Mouse (Mus musculus): ENCODE measurements around the gene Sspo.

DNA sequence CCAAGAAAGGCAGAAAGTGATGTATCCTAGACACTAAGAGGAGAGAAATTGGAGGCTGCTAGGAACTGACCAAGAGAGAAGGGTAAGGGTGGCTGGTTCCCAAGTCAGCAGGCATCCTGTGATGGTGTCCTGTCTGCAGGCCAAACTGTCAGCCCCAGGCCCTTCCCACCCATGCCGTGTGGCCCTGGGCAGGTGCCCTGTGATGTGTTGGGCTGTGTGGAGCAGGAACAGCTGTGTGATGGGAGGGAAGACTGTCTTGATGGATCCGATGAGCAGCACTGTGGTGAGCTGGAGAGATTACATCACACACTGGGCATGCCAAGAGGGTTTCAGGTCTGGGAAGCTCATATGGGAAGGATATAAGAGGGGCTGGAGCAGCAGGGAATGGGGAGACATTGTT, 22.7 kb downstream of the Sspo start:
- no peak for TF ChIP-seq CTCF (IDR thresholded peaks at IDR 0.05; ENCODE audit: control insufficient read depth, insufficient read depth, low read length)
- no peak for TF ChIP-seq POLR2A (IDR thresholded peaks at IDR 0.05; ENCODE audit: borderline replicate concordance, control insufficient read depth, low read depth, low read length)

Data from bone marrow, adult 2 months (tissue).